Mouse (Mus musculus) ovary, postnatal 14 days (tissue): Measurements from ENCODE around the gene Clcn1.

Source experiments
- DNase-seq: peaks from one replicate; pipeline ENCODE4 v3.0.0; 2022; ENCODE audit warnings: low spot score

Gene Clcn1

GRCm38 (mm10) chr6:42365215-42365614 lies 78.7 kb downstream of the Clcn1 start:
- DNase-seq: no peak
